Mouse (Mus musculus) intestine, embryonic 15.5 days (tissue): ENCODE measurements around the gene Cldn20. TPM values are rescaled to one million over a fixed set of nuclear protein-coding genes. Genes with fewer than 3 reads are reported as not detected.

ENCODE experiments used
- ATAC-seq: fragments of 200-750 bp; cut with Nextera tagmentation; 2 replicates; pipeline ENCODE4 v1.8.0; 2017; ENCODE audit warnings: moderate TSS enrichment, moderate library complexity
- H3K27ac ChIP-seq: fragments of 300-500 bp; sonication (generic); 2 replicates; pipeline ENCODE4 v1.5.1; 2015; ENCODE audit warnings: mild to moderate bottlenecking, inconsistent platforms
- H3K27me3 ChIP-seq: fragments of 300-500 bp; sonication (generic); replicated peaks from 2 replicates; pipeline ENCODE4 v1.6.1; 2015; ENCODE audit warnings: inconsistent platforms
- H3K36me3 ChIP-seq: fragments of 300-500 bp; sonication (generic); 2 replicates; pipeline ENCODE4 v1.6.1; 2015; ENCODE audit warnings: inconsistent platforms
- H3K4me1 ChIP-seq: fragments of 300-500 bp; sonication (generic); replicated peaks from 2 replicates; pipeline ENCODE4 v1.6.1; 2015; ENCODE audit warnings: inconsistent platforms
- H3K4me2 ChIP-seq: fragments of 300-500 bp; sonication (generic); replicated peaks from 2 replicates; pipeline ENCODE4 v1.6.1; 2015; ENCODE audit warnings: mild to moderate bottlenecking, inconsistent platforms
- H3K4me3 ChIP-seq: fragments of 300-500 bp; sonication (generic); replicated peaks from 2 replicates; pipeline ENCODE4 v1.5.1; 2015; ENCODE audit warnings: inconsistent platforms
- H3K9ac ChIP-seq: fragments of 300-500 bp; sonication (generic); 2 replicates; pipeline ENCODE4 v1.6.1; 2015; ENCODE audit warnings: inconsistent platforms
- H3K9me3 ChIP-seq: fragments of 300-500 bp; sonication (generic); 2 replicates; pipeline ENCODE4 v1.6.1; 2016; ENCODE audit warnings: inconsistent platforms
- WGBS: fragments of 180-500 bp; shearing (Covaris S2); methylation state at CpG from one replicate; pipeline ENCODE4 v1.1.7; 2015; 5-methylcytosine and 5-hydroxymethylcytosine counted together
- polyA plus RNA-seq: library from polyadenylated mRNA; unstranded; fragments of >200 nt; fragmentation: Nextera tagmentation; extraction: Ambion mirVana; gene quantifications from 2 replicates; pipeline ENCODE4 v1.2.1, GENCODE M21; 2015

The Cldn20 gene
- polyA plus RNA-seq, 1 experiment from 2014 or later: not detected

DNA sequence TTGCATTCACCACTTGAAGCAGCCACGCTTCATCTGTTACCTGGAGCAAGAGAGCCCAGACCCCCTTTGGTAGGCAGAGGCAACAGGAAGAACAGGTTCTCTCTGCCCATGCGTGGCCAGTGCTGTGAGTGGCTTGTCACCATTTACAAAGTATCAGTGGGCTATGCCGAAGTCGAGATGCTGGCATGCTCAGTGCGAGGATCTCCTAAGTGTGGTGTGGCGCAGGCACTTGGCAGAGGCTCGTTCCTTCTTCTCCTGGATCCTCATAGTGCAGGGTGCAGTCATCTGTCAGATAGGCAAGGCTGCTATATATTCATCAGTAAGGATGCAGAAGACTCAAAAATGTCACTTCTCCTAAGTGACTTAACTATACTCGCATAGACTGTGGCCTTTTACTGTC, 32.9 kb upstream of the Cldn20 start:
- H3K36me3 ChIP-seq: no peaks in the 10 kb centered on the region
- no peaks in the 10 kb centered on the region for H3K9me3 ChIP-seq
- no peaks in the 10 kb centered on the region for H3K27me3 ChIP-seq
- WGBS: 88% methylated on average over 8 of the region's 8 CpGs
- no peak overlapping the region for H3K9ac ChIP-seq
- no peaks in the 10 kb centered on the region for H3K4me1 ChIP-seq
- H3K4me2 ChIP-seq: no peak overlapping the region
- H3K27ac ChIP-seq: no peak overlapping the region
- no peak overlapping the region for H3K4me3 ChIP-seq
- no peak for ATAC-seq

DNA sequence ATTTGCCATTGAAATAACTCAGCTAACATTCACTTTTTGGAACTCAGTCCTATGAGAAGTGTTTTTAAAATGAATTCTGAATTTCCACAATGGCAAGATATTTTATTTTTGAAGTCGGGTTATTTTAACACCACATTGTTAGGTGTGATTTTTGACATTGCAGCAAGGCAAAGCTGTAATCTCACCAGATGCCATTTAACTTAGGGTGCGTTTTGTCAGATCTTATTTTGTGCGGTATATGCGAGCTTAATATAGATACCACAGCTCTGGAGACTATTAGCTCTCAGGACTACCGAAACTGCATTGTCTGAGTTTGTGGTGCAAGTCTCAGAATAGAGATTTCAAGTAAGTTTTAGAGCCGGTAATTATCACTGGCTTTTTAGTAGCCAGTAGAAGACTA, 32.3 kb upstream of the Cldn20 start:
- H3K27me3 ChIP-seq: no peaks in the 10 kb centered on the region
- no peak for ATAC-seq
- WGBS: 95% methylated on average over 6 of the region's 6 CpGs

DNA sequence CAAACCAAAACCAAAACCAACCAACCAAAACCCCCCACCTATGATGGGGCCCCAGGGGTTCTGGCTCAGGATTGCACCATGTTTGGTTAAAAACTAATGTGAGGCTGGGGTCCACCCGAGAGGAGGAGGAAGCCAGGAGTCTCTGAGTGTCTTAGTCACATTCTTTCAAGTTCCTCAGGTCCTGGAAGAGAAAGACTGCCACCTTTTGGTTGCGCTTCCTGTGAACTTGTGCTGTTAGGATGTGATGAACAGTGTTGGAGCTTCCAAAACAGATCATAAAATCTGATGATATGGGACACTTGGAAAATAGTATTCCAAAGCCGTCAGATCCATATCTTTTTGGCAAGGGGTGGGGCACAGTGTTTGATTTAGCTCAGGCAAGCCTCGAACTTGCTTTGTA, 31.4 kb upstream of the Cldn20 start:
- no peak overlapping the region for H3K4me3 ChIP-seq
- ATAC-seq: no peak
- WGBS: 82% methylated on average over 4 of the region's 4 CpGs
- H3K4me1 ChIP-seq: no peaks in the 10 kb centered on the region
- H3K36me3 ChIP-seq: no peaks in the 10 kb centered on the region
- H3K9me3 ChIP-seq: no peaks in the 10 kb centered on the region
- no peaks in the 10 kb centered on the region for H3K27me3 ChIP-seq
- no peak overlapping the region for H3K9ac ChIP-seq
- H3K4me2 ChIP-seq: no peak overlapping the region
- no peak overlapping the region for H3K27ac ChIP-seq

More for the DNA sequence above, 32.3 kb upstream of the Cldn20 start:
- Histone ChIP-seq H3K4me2 (no peak overlapping the region), H3K27ac (no peak overlapping the region), H3K9ac (no peak overlapping the region), H3K9me3 (no peaks in the 10 kb centered on the region), H3K36me3 (no peaks in the 10 kb centered on the region), H3K4me1 (no peaks in the 10 kb centered on the region), H3K4me3 (no peak overlapping the region)

DNA sequence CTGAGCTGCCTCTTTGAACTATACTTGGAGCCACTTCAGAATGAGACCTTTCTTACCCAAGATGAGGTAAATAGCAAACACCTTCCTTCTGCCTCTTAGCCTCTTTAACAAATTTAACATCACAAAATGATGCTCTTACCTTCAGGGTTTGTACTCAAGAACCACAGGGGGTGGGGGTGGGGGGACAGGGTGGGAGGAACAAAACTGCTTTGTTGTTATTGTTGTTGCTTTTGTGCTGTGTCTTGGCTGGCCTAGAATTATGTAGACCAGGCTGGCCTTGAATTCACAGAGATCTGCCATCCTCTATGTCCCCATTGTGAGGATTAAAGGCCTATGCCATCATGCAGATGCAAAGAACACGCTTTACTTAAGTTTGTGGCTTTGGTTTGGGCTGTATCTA, 26.6 kb upstream of the Cldn20 start:
- no peak for ATAC-seq
- Histone ChIP-seq H3K9me3 (no peaks in the 10 kb centered on the region), H3K36me3 (no peaks in the 10 kb centered on the region), H3K4me1 (no peaks in the 10 kb centered on the region), H3K4me2 (no peak overlapping the region), H3K4me3 (no peak overlapping the region), H3K27ac (no peak overlapping the region), H3K27me3 (no peaks in the 10 kb centered on the region), H3K9ac (no peak overlapping the region)
- WGBS: 85% methylated on average over 1 of the region's 1 CpGs

DNA sequence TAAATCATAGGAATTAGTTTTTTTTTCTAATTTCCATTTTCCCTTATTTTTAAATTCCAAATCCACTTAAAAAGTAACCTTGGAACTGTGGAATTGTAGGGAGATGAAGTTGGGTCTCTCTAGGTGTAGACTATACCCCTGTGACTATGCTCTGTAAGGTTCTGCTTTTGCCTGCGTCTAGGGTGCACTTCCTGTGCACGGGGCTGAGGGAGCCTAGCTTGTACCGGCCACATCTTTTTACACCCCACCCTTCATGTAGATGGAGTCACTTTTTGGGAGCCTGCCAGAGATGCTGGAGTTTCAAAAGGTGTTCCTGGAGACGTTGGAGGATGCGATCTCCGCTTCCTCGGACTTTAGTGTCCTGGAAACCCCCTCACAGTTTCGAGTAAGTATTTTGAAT, 25.8 kb upstream of the Cldn20 start:
- WGBS: 85% methylated on average over 8 of the region's 8 CpGs
- H3K9ac ChIP-seq: no peak overlapping the region
- H3K4me2 ChIP-seq: no peak overlapping the region
- H3K4me3 ChIP-seq: no peak overlapping the region
- no peak for ATAC-seq
- H3K27me3 ChIP-seq: no peaks in the 10 kb centered on the region
- H3K4me1 ChIP-seq: no peaks in the 10 kb centered on the region
- H3K9me3 ChIP-seq: no peaks in the 10 kb centered on the region
- no peaks in the 10 kb centered on the region for H3K36me3 ChIP-seq
- no peak overlapping the region for H3K27ac ChIP-seq

DNA sequence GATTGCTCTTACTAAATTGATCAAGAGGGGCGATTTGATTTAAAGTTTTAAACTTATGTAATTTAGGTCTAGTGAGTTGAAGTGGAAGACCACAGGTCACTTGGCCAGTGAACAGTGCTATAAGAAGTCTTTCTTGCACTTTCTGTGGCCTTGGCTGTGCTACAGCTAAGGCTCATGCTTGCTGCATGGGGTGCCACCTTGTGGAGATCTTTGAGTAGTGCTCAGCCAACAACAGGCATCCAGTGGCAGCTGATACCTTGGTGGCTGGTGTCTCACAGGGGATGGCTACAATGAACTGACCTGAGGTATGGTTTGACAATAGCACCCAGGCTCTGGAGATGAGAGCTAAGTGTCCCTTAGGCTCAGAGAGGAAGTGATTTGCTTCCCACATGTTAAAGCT, 22.5 kb upstream of the Cldn20 start:
- Histone ChIP-seq H3K9ac (no peak overlapping the region), H3K4me2 (no peak overlapping the region), H3K27ac (no peak overlapping the region), H3K4me1 (no peaks in the 10 kb centered on the region), H3K9me3 (no peaks in the 10 kb centered on the region), H3K27me3 (no peaks in the 10 kb centered on the region), H3K4me3 (no peak overlapping the region), H3K36me3 (no peaks in the 10 kb centered on the region)
- peak; percentile 74 for ATAC-seq
- WGBS: 25% methylated on average over 1 of the region's 1 CpGs

DNA sequence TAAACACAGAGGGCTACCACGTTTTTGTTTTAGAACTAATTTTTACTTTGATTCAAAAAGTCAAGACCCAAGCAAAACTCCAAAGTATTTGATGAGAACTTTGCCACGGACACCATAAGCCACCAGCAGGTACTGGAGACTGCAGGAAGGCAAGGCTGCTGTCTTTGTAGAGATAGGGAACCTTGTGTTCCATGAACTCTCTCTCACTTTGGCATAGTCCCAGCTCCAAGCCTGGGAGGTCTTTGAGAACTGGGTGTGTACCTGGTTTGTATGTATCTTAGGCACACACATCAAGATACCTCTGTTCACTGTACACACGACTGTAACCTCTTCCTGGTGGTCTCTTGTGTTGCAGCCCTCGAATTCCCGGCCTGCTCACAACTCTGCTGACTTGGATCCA, 18.0 kb upstream of the Cldn20 start:
- no peak overlapping the region for H3K9ac ChIP-seq
- H3K36me3 ChIP-seq: no peaks in the 10 kb centered on the region
- H3K4me3 ChIP-seq: no peak overlapping the region
- no peaks in the 10 kb centered on the region for H3K9me3 ChIP-seq
- H3K27me3 ChIP-seq: no peaks in the 10 kb centered on the region
- H3K4me2 ChIP-seq: no peak overlapping the region
- no peak overlapping the region for H3K27ac ChIP-seq
- WGBS: 81% methylated on average over 5 of the region's 5 CpGs
- ATAC-seq: no peak
- no peaks in the 10 kb centered on the region for H3K4me1 ChIP-seq

DNA sequence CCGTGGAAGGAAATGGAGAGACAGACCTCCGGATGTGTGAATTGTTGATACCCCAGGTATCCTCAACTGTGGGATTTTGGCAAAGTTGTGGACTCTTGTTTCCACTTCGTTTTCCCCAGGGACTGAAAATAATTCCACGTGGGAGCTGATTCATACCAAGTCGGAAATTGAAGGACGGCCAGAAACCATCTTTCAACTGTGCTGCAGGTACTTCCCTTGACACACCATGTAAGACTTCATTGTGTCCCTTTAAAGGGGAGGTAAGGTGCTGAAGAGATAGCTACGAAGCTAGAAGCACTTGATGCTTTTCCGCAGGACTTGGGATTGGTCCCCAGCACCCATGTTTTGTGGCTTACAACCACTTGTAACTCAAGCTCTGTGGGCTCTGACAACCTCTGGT, 16.5 kb upstream of the Cldn20 start:
- WGBS: 91% methylated on average over 8 of the region's 8 CpGs
- no peak overlapping the region for H3K4me2 ChIP-seq
- no peak for ATAC-seq
- no peak overlapping the region for H3K4me3 ChIP-seq
- H3K9ac ChIP-seq: no peak overlapping the region
- no peaks in the 10 kb centered on the region for H3K36me3 ChIP-seq
- H3K27ac ChIP-seq: no peak overlapping the region
- no peaks in the 10 kb centered on the region for H3K4me1 ChIP-seq
- H3K9me3 ChIP-seq: no peaks in the 10 kb centered on the region
- no peaks in the 10 kb centered on the region for H3K27me3 ChIP-seq

DNA sequence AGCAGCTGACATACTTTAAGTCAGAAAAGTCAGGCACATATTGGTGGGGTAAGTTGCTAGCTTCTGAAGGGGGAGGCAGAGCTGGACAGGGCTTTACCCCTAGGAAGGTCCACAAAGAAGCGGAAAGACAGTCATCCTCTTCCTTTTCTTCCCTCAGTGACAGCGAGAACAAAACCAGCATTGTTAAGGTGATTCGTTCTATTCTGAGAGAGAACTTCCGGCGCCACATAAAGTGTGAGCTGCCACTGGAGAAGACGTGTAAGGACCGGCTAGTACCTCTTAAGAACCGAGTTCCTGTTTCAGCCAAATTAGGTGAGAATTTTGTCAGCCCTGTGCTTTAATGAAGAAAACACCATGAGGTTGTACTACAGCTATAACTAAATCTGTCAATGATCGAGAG, 15.9 kb upstream of the Cldn20 start:
- H3K9ac ChIP-seq: no peak overlapping the region
- no peak overlapping the region for H3K27ac ChIP-seq
- H3K4me1 ChIP-seq: no peaks in the 10 kb centered on the region
- no peak overlapping the region for H3K4me2 ChIP-seq
- no peak overlapping the region for H3K4me3 ChIP-seq
- H3K27me3 ChIP-seq: no peaks in the 10 kb centered on the region
- ATAC-seq: no peak
- H3K36me3 ChIP-seq: no peaks in the 10 kb centered on the region
- 75% methylated on average over 9 of the region's 9 CpGs for WGBS
- H3K9me3 ChIP-seq: no peaks in the 10 kb centered on the region

DNA sequence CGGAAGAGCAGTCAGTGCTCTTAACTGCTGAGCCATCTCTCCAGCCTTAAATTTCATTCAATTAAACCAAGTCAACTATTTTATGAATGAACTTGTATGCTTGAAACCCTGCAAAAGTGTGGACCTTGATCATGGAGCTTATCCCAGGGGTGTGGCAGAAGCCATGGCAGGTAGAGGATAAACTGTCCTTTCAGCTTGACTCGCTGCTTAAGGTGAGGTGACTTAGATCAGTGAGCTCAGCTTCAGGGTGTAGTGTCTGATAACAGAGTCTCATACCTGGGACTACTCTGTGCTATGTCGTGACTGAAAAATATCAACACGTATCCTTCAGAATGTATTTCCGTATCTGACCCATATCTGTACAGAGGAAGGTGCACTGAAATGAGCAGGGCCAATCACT, 12.0 kb upstream of the Cldn20 start:
- peak; percentile 85 for ATAC-seq
- H3K4me3 ChIP-seq: no peak overlapping the region
- no peaks in the 10 kb centered on the region for H3K9me3 ChIP-seq
- 80% methylated on average over 5 of the region's 5 CpGs for WGBS
- H3K4me2 ChIP-seq: no peak overlapping the region
- no peaks in the 10 kb centered on the region for H3K4me1 ChIP-seq
- H3K27me3 ChIP-seq: no peaks in the 10 kb centered on the region
- H3K9ac ChIP-seq: no peak overlapping the region
- no peak overlapping the region for H3K27ac ChIP-seq
- H3K36me3 ChIP-seq: no peaks in the 10 kb centered on the region

DNA sequence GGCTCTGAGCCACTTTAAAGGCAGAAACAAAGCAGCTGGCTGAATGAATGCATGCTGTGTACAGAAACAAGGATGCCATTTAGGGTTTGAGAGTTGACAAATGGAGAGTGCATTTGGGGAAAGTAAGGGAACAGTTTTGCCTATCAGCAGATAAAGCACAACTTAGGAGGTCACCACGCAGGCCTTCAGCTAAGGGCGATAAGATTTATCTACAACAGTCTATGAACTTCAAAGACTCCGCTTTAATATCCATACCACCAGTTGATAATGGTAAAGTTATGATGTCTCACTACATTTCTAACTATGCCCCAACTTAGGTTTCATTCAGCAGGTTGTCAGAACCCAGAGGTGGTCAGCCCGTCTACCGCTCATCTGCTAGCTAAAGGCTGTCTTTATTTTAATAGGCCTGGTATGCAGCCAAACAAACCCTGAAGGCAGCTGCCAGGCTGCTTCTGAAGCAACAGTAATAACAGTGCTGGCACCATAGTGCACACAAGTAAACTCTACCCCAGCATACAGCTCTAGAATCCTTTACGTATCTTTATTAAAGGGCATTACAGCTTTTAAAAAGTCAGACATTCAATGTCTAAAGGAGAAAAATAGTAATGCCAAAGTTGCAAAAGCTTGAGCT, 4.4 kb upstream of the Cldn20 start:
- no peak overlapping the region for H3K9ac ChIP-seq
- no peak for ATAC-seq
- no peak overlapping the region for H3K4me3 ChIP-seq
- H3K4me1 ChIP-seq: no peaks in the 10 kb centered on the region
- no peak overlapping the region for H3K27ac ChIP-seq
- WGBS: 78% methylated on average over 6 of the region's 6 CpGs
- no peak overlapping the region for H3K4me2 ChIP-seq
- no peaks in the 10 kb centered on the region for H3K27me3 ChIP-seq
- no peaks in the 10 kb centered on the region for H3K9me3 ChIP-seq
- H3K36me3 ChIP-seq: no peaks in the 10 kb centered on the region

DNA sequence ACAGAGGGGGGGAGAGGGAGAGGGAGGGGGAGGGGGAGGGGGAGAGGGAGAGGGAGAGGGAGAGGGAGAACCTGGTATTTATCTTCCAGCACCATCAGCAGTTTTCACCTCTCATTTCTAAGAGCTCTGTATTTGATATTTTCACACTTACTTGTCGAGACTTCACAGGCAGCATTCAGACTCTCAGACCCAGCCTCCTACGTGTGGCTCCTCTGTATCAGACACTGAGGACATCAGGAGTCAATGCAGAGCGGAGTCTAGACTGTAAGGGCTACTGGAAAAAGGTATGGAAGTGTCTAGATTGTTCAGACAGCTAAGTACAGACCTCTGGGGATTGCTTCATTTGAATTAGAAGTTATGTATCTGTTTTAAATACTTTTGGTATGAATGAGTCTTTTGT, 2.8 kb upstream of the Cldn20 start:
- ATAC-seq: no peak
- no peaks in the 10 kb centered on the region for H3K27me3 ChIP-seq
- no peak overlapping the region for H3K27ac ChIP-seq
- H3K9ac ChIP-seq: no peak overlapping the region
- H3K4me1 ChIP-seq: no peaks in the 10 kb centered on the region
- no peaks in the 10 kb centered on the region for H3K9me3 ChIP-seq
- no peaks in the 10 kb centered on the region for H3K36me3 ChIP-seq
- WGBS: 57% methylated on average over 3 of the region's 3 CpGs
- H3K4me2 ChIP-seq: no peak overlapping the region
- no peak overlapping the region for H3K4me3 ChIP-seq

DNA sequence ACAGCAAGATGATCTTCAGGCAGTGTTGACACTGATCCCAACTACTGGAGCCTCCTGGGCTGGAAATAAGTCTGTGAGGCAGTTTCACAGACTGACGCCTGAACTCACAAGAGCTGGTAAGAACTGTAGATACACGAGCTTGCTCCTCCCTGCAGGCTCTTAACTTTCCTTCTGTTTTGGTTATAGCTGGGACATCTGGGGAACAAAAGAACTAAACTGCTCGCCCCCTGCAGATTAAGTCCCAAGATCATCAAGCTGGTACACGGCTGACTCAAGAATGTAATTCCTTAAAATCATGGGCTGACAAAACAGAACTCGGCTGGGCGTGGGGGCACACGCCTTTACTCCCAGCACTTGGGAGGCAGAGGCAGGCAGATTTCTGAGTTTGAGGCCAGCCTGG, 1.8 kb upstream of the Cldn20 start:
- no peak overlapping the region for H3K4me3 ChIP-seq
- no peaks in the 10 kb centered on the region for H3K4me1 ChIP-seq
- 71% methylated on average over 7 of the region's 7 CpGs for WGBS
- no peak overlapping the region for H3K4me2 ChIP-seq
- H3K9me3 ChIP-seq: no peaks in the 10 kb centered on the region
- H3K27me3 ChIP-seq: no peaks in the 10 kb centered on the region
- no peak for ATAC-seq
- H3K9ac ChIP-seq: no peak overlapping the region
- H3K27ac ChIP-seq: no peak overlapping the region
- H3K36me3 ChIP-seq: no peaks in the 10 kb centered on the region
